Mouse (Mus musculus) intestine, embryonic 16.5 days (tissue): Measurements from ENCODE around the gene Ncapd2. TPM values are rescaled to one million over a fixed set of nuclear protein-coding genes. Genes with fewer than 3 reads are reported as not detected.

Experiments used
- ATAC-seq: fragments of 200-750 bp; cut with Nextera tagmentation; 2 replicates; pipeline ENCODE4 v1.8.0; 2017; ENCODE audit warnings: moderate TSS enrichment, moderate library complexity
- H3K27ac ChIP-seq: fragments of 300-500 bp; sonication (generic); 2 replicates; pipeline ENCODE4 v1.5.1; 2014; ENCODE audit warnings: mild to moderate bottlenecking, low read length
- H3K27me3 ChIP-seq: fragments of 300-500 bp; sonication (generic); replicated peaks from 2 replicates; pipeline ENCODE4 v1.6.1; 2014; ENCODE audit warnings: low read length, control low read depth, mixed read lengths; ENCODE audit not compliant: control insufficient read depth, insufficient read depth
- H3K36me3 ChIP-seq: fragments of 300-500 bp; sonication (generic); 2 replicates; pipeline ENCODE4 v1.6.1; 2014; ENCODE audit warnings: low read length, control low read depth; ENCODE audit not compliant: control insufficient read depth, insufficient read depth
- H3K4me1 ChIP-seq: fragments of 300-500 bp; sonication (generic); 2 replicates; pipeline ENCODE4 v1.6.1; 2014; ENCODE audit warnings: low read length, control low read depth, mixed read lengths; ENCODE audit not compliant: control insufficient read depth, insufficient read depth
- H3K4me2 ChIP-seq: fragments of 300-500 bp; sonication (generic); 2 replicates; pipeline ENCODE4 v1.6.1; 2014; ENCODE audit warnings: low read depth, low read length, control low read depth
- H3K4me3 ChIP-seq: fragments of 300-500 bp; sonication (generic); 2 replicates; pipeline ENCODE4 v1.5.1; 2014; ENCODE audit warnings: mild to moderate bottlenecking, low read length
- H3K9ac ChIP-seq: fragments of 300-500 bp; sonication (generic); 2 replicates; pipeline ENCODE4 v1.6.1; 2014; ENCODE audit warnings: low read depth, low read length
- H3K9me3 ChIP-seq: fragments of 300-500 bp; sonication (generic); 2 replicates; pipeline ENCODE4 v1.6.1; 2016; ENCODE audit warnings: low read length, control low read depth; ENCODE audit not compliant: control insufficient read depth
- WGBS: fragments of 180-500 bp; shearing (Covaris S2); extraction: QIAGEN DNeasy Blood & Tissue Kit; methylation state at CpG from one replicate; pipeline ENCODE4 v1.1.7; 2014; 5-methylcytosine and 5-hydroxymethylcytosine counted together
- polyA plus RNA-seq: library from polyadenylated mRNA; unstranded; fragments of >200 nt; fragmentation: Nextera tagmentation; extraction: Ambion mirVana; gene quantifications from 2 replicates; pipeline ENCODE4 v1.2.1, GENCODE M21; 2015

Gene Ncapd2
- polyA plus RNA-seq, 1 experiment from 2014 or later: 78.0 TPM

DNA sequence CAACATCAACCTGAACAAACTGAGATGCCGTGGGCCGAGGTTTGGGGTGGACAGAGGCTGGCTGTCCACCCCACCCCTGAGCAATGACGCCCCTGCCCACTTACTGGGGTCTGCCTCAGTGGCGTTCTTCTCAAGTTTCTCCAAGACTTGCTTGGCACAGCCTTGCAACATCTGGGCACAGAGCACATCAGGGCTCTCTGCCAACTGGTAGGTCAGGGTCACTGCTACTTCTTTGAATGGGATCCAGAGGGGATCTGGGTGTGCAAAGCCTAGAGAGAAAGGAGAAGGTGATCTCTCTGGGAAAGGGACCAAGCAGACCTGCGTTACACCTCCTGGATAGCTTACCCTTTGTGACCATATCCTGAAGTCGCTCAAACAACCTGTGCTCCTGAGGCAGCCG is 18.2 kb downstream of the Ncapd2 start:
- Histone ChIP-seq H3K4me1 (no peaks in the 10 kb centered on the region), H3K4me2 (no peak overlapping the region), H3K27ac (no peak overlapping the region), H3K9ac (no peak overlapping the region), H3K9me3 (no peaks in the 10 kb centered on the region), H3K36me3 (peaks cover 46% of the 10 kb centered on the region), H3K4me3 (no peak overlapping the region), H3K27me3 (no peaks in the 10 kb centered on the region)
- 95% methylated on average over 7 of the region's 7 CpGs for WGBS
- ATAC-seq: no peak

DNA sequence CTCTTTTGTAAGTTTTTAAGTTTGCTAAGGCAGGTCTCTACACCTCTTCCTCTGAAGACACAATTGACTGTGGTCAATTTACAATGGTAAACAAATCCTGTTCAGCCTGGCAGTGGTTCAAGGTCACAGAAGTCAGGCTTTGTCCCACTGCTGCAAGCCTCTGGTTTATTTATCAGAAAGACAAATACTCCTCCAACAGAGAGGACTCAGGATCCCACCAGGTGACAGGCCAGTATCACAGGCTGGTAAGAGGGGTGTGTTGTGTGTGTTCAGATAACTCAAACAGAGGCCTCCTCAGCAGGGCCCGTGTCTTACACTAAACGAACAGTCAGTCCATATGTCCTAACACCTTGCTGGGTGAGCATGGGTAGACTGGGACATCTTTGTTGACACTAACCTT is 19.0 kb downstream of the Ncapd2 start:
- Histone ChIP-seq H3K4me3 (no peak overlapping the region), H3K9me3 (no peaks in the 10 kb centered on the region), H3K4me1 (peaks cover 5% of the 10 kb centered on the region), H3K4me2 (no peak overlapping the region), H3K27ac (no peak overlapping the region), H3K9ac (no peak overlapping the region), H3K27me3 (no peaks in the 10 kb centered on the region), H3K36me3 (peaks cover 45% of the 10 kb centered on the region)
- no peak for ATAC-seq
- WGBS: 54% methylated on average over 2 of the region's 2 CpGs

DNA sequence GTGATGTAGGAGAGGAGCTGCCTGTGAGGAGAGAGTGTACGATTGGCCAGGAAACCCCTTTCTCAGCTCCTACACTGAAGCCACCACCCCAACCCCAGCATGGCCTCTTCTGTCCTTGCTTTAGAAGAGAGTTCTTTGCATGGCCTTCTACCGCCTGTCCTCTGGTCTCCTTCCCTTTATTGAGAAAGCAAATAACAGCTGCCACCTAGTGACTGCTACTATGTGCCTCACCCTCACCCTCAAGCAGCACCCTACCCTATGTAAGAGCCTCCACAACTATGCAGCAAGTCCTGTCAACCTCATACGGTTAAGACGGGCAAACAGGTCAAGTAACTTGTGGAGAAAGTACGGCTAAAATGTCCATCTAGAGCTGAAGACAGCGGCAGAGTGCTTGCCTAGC is 21.3 kb downstream of the Ncapd2 start:
- whole genome bisulfite sequencing: 80% methylated on average over 6 of the region's 6 CpGs
- Histone ChIP-seq H3K36me3 (peaks cover 34% of the 10 kb centered on the region), H3K9me3 (no peaks in the 10 kb centered on the region), H3K27ac (no peak overlapping the region), H3K4me2 (no peak overlapping the region), H3K4me1 (peaks cover 15% of the 10 kb centered on the region), H3K4me3 (no peak overlapping the region), H3K9ac (no peak overlapping the region), H3K27me3 (no peaks in the 10 kb centered on the region)
- ATAC-seq: no peak

GRCm38 (mm10) chr6:125168086-125168485 is 23.4 kb downstream of the Ncapd2 start:
- Histone ChIP-seq H3K4me3 (no peak overlapping the region), H3K27me3 (no peaks in the 10 kb centered on the region), H3K27ac (no peak overlapping the region), H3K36me3 (peaks cover 21% of the 10 kb centered on the region; the same call in 1 of the 2 replicates), H3K4me1 (peaks cover 25% of the 10 kb centered on the region), H3K9me3 (no peaks in the 10 kb centered on the region), H3K9ac (no peak overlapping the region), H3K4me2 (no peak overlapping the region)
- WGBS: 91% methylated on average over 14 of the region's 14 CpGs
- no peak for ATAC-seq

- peak overlapping the region; percentile 99 for H3K27ac ChIP-seq
- H3K9me3 ChIP-seq: no peaks in the 10 kb centered on the region
- H3K27me3 ChIP-seq: no peaks in the 10 kb centered on the region
- H3K36me3 ChIP-seq: peaks cover 21% of the 10 kb centered on the region; the same call in 1 of the 2 replicates
- peak; percentile 61 for ATAC-seq
- H3K9ac ChIP-seq: peak overlapping the region; percentile 77
- peak overlapping the region; percentile 82 for H3K4me2 ChIP-seq
- H3K4me1 ChIP-seq: peaks cover 29% of the 10 kb centered on the region
- WGBS: 13% methylated on average over 10 of the region's 10 CpGs
- H3K4me3 ChIP-seq: peak overlapping the region; percentile 91
Observed at GRCm38 (mm10) chr6:125166861-125167650, 24.4 kb downstream of the Ncapd2 start.

GRCm38 (mm10) chr6:125166051-125166751 is 25.3 kb downstream of the Ncapd2 start, which contains the start of gene Gapdh:
Gene Gapdh (minus strand): TSS chr6:125166467.
- WGBS: under 1% methylated on average over 18 of the region's 18 CpGs
- peaks cover 14% of the 10 kb centered on the region; the same call in 1 of the 2 replicates for H3K36me3 ChIP-seq
- no peaks in the 10 kb centered on the region for H3K27me3 ChIP-seq
- peaks cover 34% of the 10 kb centered on the region for H3K4me1 ChIP-seq
- H3K4me3 ChIP-seq: peak within 1 kb of the TSS; percentile 91
- ATAC-seq: peak; percentile 83
- H3K9me3 ChIP-seq: no peaks in the 10 kb centered on the region
- H3K9ac ChIP-seq: peak within 1 kb of the TSS; percentile 98
- H3K27ac ChIP-seq: peak within 1 kb of the TSS; percentile 99
- H3K4me2 ChIP-seq: peak within 1 kb of the TSS; percentile 83

DNA sequence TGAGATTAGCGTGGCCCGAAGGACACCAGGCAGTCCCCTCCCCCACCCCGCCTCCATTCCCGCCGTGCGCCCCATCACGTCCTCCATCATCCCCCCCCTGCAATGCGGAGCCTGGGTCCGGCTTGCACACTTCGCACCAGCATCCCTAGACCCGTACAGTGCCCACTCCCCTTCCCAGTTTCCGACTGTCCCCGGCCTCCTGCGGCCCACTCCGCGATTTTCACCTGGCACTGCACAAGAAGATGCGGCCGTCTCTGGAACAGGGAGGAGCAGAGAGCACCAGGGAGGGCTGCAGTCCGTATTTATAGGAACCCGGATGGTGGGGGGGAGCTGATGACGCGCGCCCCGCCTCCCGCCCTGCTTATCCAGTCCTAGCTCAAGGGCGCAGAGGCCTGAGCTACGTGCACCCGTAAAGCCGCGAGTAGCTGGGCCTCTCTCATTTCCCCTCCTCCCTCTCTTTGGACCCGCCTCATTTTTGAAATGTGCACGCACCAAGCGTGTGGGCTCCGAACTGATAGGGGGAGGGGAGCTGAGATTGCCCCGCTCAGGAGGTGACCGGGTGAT is 26.1 kb downstream of the Ncapd2 start:
- Histone ChIP-seq H3K4me2 (peak overlapping the region; percentile 83), H3K9ac (peak overlapping the region; percentile 98), H3K4me3 (peak overlapping the region; percentile 91), H3K9me3 (no peaks in the 10 kb centered on the region), H3K4me1 (peaks cover 38% of the 10 kb centered on the region), H3K27me3 (no peaks in the 10 kb centered on the region), H3K27ac (peak overlapping the region; percentile 99), H3K36me3 (peaks cover 8% of the 10 kb centered on the region)
- WGBS: under 1% methylated on average over 36 of the region's 36 CpGs
- peak; percentile 85 for ATAC-seq

DNA sequence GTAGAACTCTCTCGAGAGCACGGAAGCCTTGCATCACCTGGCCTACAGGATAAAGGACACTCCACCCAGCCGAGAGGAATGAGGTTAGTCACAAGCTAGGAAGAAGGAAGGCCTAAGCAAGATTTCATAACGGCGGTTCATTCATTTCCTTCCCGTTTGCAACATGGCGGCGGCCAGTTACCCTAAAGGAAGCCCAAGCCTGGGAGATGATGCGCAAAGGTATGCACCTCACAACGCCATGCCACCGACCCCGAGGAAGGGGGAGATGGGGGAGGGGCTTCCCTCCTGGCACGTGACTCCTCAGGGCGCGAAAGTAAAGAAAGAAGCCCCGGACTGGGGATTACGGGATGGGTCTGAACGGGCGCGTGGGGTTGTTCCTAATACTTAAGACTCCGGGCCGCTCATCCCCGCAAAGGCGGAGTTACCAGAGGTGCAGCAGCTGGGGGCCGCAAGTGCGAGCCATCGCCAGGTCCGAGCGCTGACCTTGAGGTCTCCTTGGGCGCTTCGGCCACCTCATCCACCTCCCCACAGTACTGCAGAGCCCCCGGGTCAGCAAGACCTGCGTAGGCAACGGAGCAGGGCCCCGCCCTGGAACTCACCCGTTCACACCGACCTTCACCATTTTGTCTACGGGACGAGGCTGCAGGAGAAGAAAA is 26.7 kb downstream of the Ncapd2 start:
- Histone ChIP-seq H3K9me3 (no peaks in the 10 kb centered on the region), H3K27me3 (no peaks in the 10 kb centered on the region), H3K27ac (peak overlapping the region; percentile 94), H3K36me3 (peaks cover 6% of the 10 kb centered on the region), H3K4me2 (peak overlapping the region; percentile 83), H3K4me3 (peak overlapping the region; percentile 91), H3K9ac (peak overlapping the region; percentile 98), H3K4me1 (peaks cover 38% of the 10 kb centered on the region)
- under 1% methylated on average over 39 of the region's 39 CpGs for WGBS
- ATAC-seq: peak; percentile 2
